8 mouse cellular contexts compared by ENCODE assay signal in genomic region chr4:119195582-119196320, GRCm38 (mm10). TPM values are rescaled to one million over a fixed set of nuclear protein-coding genes. Genes with fewer than 3 reads are reported as not detected.
DNase-seq lines count a peak whose midpoint lies in the region; ATAC-seq and TF ChIP-seq lines count a peak whose summit lies in the region.

No protein-coding gene starts in this region.

- peaks cover 28% of the 10 kb centered on the region for H3K4me1 ChIP-seq in heart, embryonic 15.5 days (replicated peaks)
- peaks cover 13% of the 10 kb centered on the region; the same call in 1 of the 2 replicates for H3K4me1 ChIP-seq in heart, embryonic 16.5 days (ENCODE audit: control insufficient read depth, insufficient read depth, low read length)
- H3K4me1 ChIP-seq in liver, postnatal 0 days (ENCODE audit: insufficient read depth), result peaks cover 20% of the 10 kb centered on the region

- H3K27ac ChIP-seq in heart, embryonic 15.5 days, result peak overlapping the region; percentile 76
- H3K27ac ChIP-seq in heart, embryonic 16.5 days (ENCODE audit: low read length), result peak overlapping the region; percentile 68
- peak overlapping the region; percentile 75 for H3K27ac ChIP-seq in liver, postnatal 0 days (ENCODE audit: low read depth)

- peak overlapping the region; percentile 77 for H3K4me3 ChIP-seq in heart, embryonic 15.5 days
- peak overlapping the region; percentile 86 for H3K4me3 ChIP-seq in heart, embryonic 16.5 days (ENCODE audit: low read length)
- peak overlapping the region; percentile 91 for H3K4me3 ChIP-seq in liver, postnatal 0 days (ENCODE audit: low read depth, low read length)

- peak overlapping the region; percentile 80 for H3K9ac ChIP-seq in heart, embryonic 15.5 days
- peak overlapping the region; percentile 87 for H3K9ac ChIP-seq in heart, embryonic 16.5 days (ENCODE audit: low read length)
- H3K9ac ChIP-seq in liver, postnatal 0 days (replicated peaks), result peak overlapping the region; percentile 95

- intact Hi-C loops in heart, postnatal 36 days (cut with DNase I), result loop anchor here (2.0 kb wide), 1 partner anchor 23 kb away; no protein-coding TSS in a partner anchor

- DNase-seq in heart, postnatal 36 days, result no peak
- DNase-seq in R1 (ENCODE audit: low read depth, low spot score), result peak; percentile 46
- no peak for DNase-seq in liver, postnatal 0 days
- no peak for DNase-seq in gastrocnemius, postnatal 4 days (ENCODE audit: low spot score in 2 of 2)
- DNase-seq in cerebellum, postnatal 10 days, result no peak

- TF ChIP-seq EP300 in liver, postnatal 0 days (IDR thresholded peaks at IDR 0.05; ENCODE audit: low read depth), result no peak

- 10% methylated on average over 18 of the region's 18 CpGs for WGBS in heart, embryonic 15.5 days
- WGBS in heart, embryonic 16.5 days, result 10% methylated on average over 16 of the region's 18 CpGs
- WGBS in liver, postnatal 0 days (ENCODE audit: insufficient replicate concordance), result 15% methylated on average over 18 of the region's 18 CpGs

- ATAC-seq in heart, embryonic 15.5 days (replicated peaks; ENCODE audit: insufficient number of reproducible peaks, insufficient read depth, low FRiP score, low read depth), result peak; percentile 9; the same call in 1 of the 2 replicates
- ATAC-seq in heart, embryonic 16.5 days (replicated peaks; ENCODE audit: extremely low read depth, insufficient read depth, low FRiP score), result peak; percentile 12; the same call in 1 of the 2 replicates
- ATAC-seq in liver, postnatal 0 days, result peak; percentile 44; the same call in 1 of the 2 replicates
- ATAC-seq in megakaryocyte-erythroid progenitor cell, adult 5-6 weeks (replicated peaks; ENCODE audit: low FRiP score, low TSS enrichment, poor library complexity, severe bottlenecking), result no peak

- peak overlapping the region; percentile 74 for H3K4me2 ChIP-seq in heart, embryonic 15.5 days
- peak overlapping the region; percentile 76 for H3K4me2 ChIP-seq in heart, embryonic 16.5 days (ENCODE audit: low read depth, low read length)
- H3K4me2 ChIP-seq in liver, postnatal 0 days (ENCODE audit: low read depth, low read length), result peak overlapping the region; percentile 71

- H3K36me3 ChIP-seq in heart, embryonic 15.5 days, result no peaks in the 10 kb centered on the region
- peaks cover 2% of the 10 kb centered on the region for H3K36me3 ChIP-seq in heart, embryonic 16.5 days (ENCODE audit: control insufficient read depth, insufficient read depth)
- H3K36me3 ChIP-seq in liver, postnatal 0 days (replicated peaks; ENCODE audit: insufficient read depth, low read length), result no peaks in the 10 kb centered on the region

- no peaks in the 10 kb centered on the region for H3K9me3 ChIP-seq in heart, embryonic 15.5 days (replicated peaks)
- H3K9me3 ChIP-seq in heart, embryonic 16.5 days (replicated peaks; ENCODE audit: control insufficient read depth, low read length), result no peaks in the 10 kb centered on the region
- H3K9me3 ChIP-seq in liver, postnatal 0 days (ENCODE audit: low read length), result no peaks in the 10 kb centered on the region

- TF ChIP-seq CTCF in liver, postnatal 0 days (IDR thresholded peaks at IDR 0.05; ENCODE audit: low read depth), result no peak

- H3K27me3 ChIP-seq in heart, embryonic 15.5 days, result no peaks in the 10 kb centered on the region
- H3K27me3 ChIP-seq in heart, embryonic 16.5 days (ENCODE audit: control insufficient read depth, insufficient read depth, low read length), result no peaks in the 10 kb centered on the region
- H3K27me3 ChIP-seq in liver, postnatal 0 days (ENCODE audit: insufficient read depth, low read length), result no peaks in the 10 kb centered on the region

RNA-seq across cellular contexts. Expression of gene Svbp, which starts 0.6 kb away (rescaled TPM):
- 111 and 124 TPM in 2 replicates for polyA plus RNA-seq in heart, embryonic 15.5 days (2015; fragmentation: Nextera tagmentation; extraction: Ambion mirVana)
- 10 to 100 TPM; 19.0 to 19.6 TPM for total RNA-seq in heart, postnatal 36 days (2021)
- polyA plus RNA-seq in heart, embryonic 16.5 days (2015; fragmentation: Nextera tagmentation; extraction: Ambion mirVana), result 114 and 119 TPM in 2 replicates
- polyA plus RNA-seq in liver, postnatal 0 days (2015; fragmentation: Nextera tagmentation; extraction: Ambion mirVana), result 54.8 and 61.3 TPM in 2 replicates
- 107 and 124 TPM in 2 replicates for total RNA-seq in megakaryocyte-erythroid progenitor cell, adult 5-6 weeks (2014; fragmentation: Nextera tagmentation)
- 47.7 and 52.9 TPM in 2 replicates for total RNA-seq in megakaryocyte-erythroid progenitor cell, adult 5-6 weeks (2017)
- 10 to 100 TPM; 61.1 to 64.6 TPM for total RNA-seq in gastrocnemius, postnatal 4 days (2021)

RNA-seq across cellular contexts. Expression of gene Ermap, which starts 5.9 kb away (rescaled TPM):
- 0.69 and 2.9 TPM in 2 replicates for polyA plus RNA-seq in heart, embryonic 15.5 days (2015; fragmentation: Nextera tagmentation; extraction: Ambion mirVana)
- total RNA-seq in heart, postnatal 36 days (2021), result under 1 TPM in 1 of 2 experiments, not detected in 1; 0.11 TPM
- polyA plus RNA-seq in heart, embryonic 16.5 days (2015; fragmentation: Nextera tagmentation; extraction: Ambion mirVana), result 0.88 and 1.4 TPM in 2 replicates
- polyA plus RNA-seq in liver, postnatal 0 days (2015; fragmentation: Nextera tagmentation; extraction: Ambion mirVana), result 125 and 144 TPM in 2 replicates
- total RNA-seq in megakaryocyte-erythroid progenitor cell, adult 5-6 weeks (2014; fragmentation: Nextera tagmentation), result 505 and 531 TPM in 2 replicates
- 220 and 292 TPM in 2 replicates for total RNA-seq in megakaryocyte-erythroid progenitor cell, adult 5-6 weeks (2017)
- 1 to 10 TPM in 1 of 2 experiments, under 1 TPM in 1; 0.54 to 1.9 TPM for total RNA-seq in gastrocnemius, postnatal 4 days (2021)

RNA-seq across cellular contexts. Expression of gene Zfp691, which starts 21.8 kb away (rescaled TPM):
- polyA plus RNA-seq in heart, embryonic 15.5 days (2015; fragmentation: Nextera tagmentation; extraction: Ambion mirVana), result 9.9 and 10.6 TPM in 2 replicates
- total RNA-seq in heart, postnatal 36 days (2021), result 10 to 100 TPM; 20.0 to 21.5 TPM
- polyA plus RNA-seq in heart, embryonic 16.5 days (2015; fragmentation: Nextera tagmentation; extraction: Ambion mirVana), result 7.7 and 10.8 TPM in 2 replicates
- 1.8 and 2.1 TPM in 2 replicates for polyA plus RNA-seq in liver, postnatal 0 days (2015; fragmentation: Nextera tagmentation; extraction: Ambion mirVana)
- total RNA-seq in megakaryocyte-erythroid progenitor cell, adult 5-6 weeks (2014; fragmentation: Nextera tagmentation), result 44.4 and 47.3 TPM in 2 replicates
- total RNA-seq in megakaryocyte-erythroid progenitor cell, adult 5-6 weeks (2017), result 6.5 and 8.1 TPM in 2 replicates
- total RNA-seq in gastrocnemius, postnatal 4 days (2021), result 1 to 10 TPM; 8.0 to 9.5 TPM

RNA-seq across cellular contexts. Expression of gene Tmem269, which starts 22.3 kb away (rescaled TPM):
- polyA plus RNA-seq in heart, embryonic 15.5 days (2015; fragmentation: Nextera tagmentation; extraction: Ambion mirVana), result 0.16 TPM in 2 replicates
- total RNA-seq in heart, postnatal 36 days (2021), result not detected
- polyA plus RNA-seq in heart, embryonic 16.5 days (2015; fragmentation: Nextera tagmentation; extraction: Ambion mirVana), result 0.15 and 0.22 TPM in 2 replicates
- polyA plus RNA-seq in liver, postnatal 0 days (2015; fragmentation: Nextera tagmentation; extraction: Ambion mirVana), result not detected in 2 replicates
- not detected in 2 replicates for total RNA-seq in megakaryocyte-erythroid progenitor cell, adult 5-6 weeks (2014; fragmentation: Nextera tagmentation)
- not detected in 2 replicates for total RNA-seq in megakaryocyte-erythroid progenitor cell, adult 5-6 weeks (2017)
- not detected for total RNA-seq in gastrocnemius, postnatal 4 days (2021)

RNA-seq across cellular contexts. Expression of gene AU022252, which starts 36.8 kb away (rescaled TPM):
- polyA plus RNA-seq in heart, embryonic 15.5 days (2015; fragmentation: Nextera tagmentation; extraction: Ambion mirVana), result 23.9 and 24.4 TPM in 2 replicates
- 10 to 100 TPM; 22.2 to 24.5 TPM for total RNA-seq in heart, postnatal 36 days (2021)
- 22.5 and 23.4 TPM in 2 replicates for polyA plus RNA-seq in heart, embryonic 16.5 days (2015; fragmentation: Nextera tagmentation; extraction: Ambion mirVana)
- polyA plus RNA-seq in liver, postnatal 0 days (2015; fragmentation: Nextera tagmentation; extraction: Ambion mirVana), result 26.6 and 27.8 TPM in 2 replicates
- 9.7 and 17.1 TPM in 2 replicates for total RNA-seq in megakaryocyte-erythroid progenitor cell, adult 5-6 weeks (2014; fragmentation: Nextera tagmentation)
- 6.2 and 18.2 TPM in 2 replicates for total RNA-seq in megakaryocyte-erythroid progenitor cell, adult 5-6 weeks (2017)
- total RNA-seq in gastrocnemius, postnatal 4 days (2021), result 10 to 100 TPM; 21.2 to 21.3 TPM

Comparison
In these comparisons a context has a peak if more than half of its experiments do, and no peak if none do; other contexts are left out.
1. RNA of gene Ermap, which starts 5.9 kb away (total RNA-seq): 220 to 531 TPM in megakaryocyte-erythroid progenitor cell, adult 5-6 weeks; 0.54 to 1.9 TPM in gastrocnemius, postnatal 4 days and 0.11 TPM in heart, postnatal 36 days; every median in the first group is over 10 times any median in the second.
2. Peak in every context shown above with its lines, with median percentiles within 50 percentile points of each other: H3K27ac ChIP-seq, H3K4me2 ChIP-seq, H3K4me3 ChIP-seq and H3K9ac ChIP-seq.